Comparison of ENCODE assay signal across 11 mouse cellular contexts in the genomic region with DNA sequence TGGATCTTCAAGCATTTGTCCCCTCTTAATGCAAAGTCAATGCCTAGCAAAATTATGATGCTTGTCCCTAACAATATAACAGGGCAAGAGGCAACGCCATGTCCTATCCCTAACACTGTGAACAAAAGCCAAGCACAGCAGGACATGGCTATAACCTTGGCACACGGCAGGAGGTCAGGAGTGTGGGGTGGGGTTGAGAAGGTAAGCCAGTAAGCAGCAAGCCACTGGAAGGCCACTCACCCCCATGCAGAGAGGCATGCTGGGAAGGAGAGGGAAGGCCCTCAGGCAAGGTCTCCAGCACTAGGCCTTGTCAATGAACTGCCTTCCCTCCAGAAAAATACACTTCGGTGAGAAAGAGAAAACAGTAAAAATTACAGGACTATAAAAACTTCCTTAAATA. TPM values are rescaled to one million over a fixed set of nuclear protein-coding genes. Genes with fewer than 3 reads are reported as not detected.
DNase-seq lines count a peak whose midpoint lies in the region; ATAC-seq and TF ChIP-seq lines count a peak whose summit lies in the region.
"Had no signal": no experiment of that assay in that cellular context is flagged by ENCODE, and none has a peak within 500 bp of the region (broad histone marks: within the 10 kb centered on the region; RNA-seq: fewer than 3 reads in every experiment).

No protein-coding gene starts in this region.

- intact Hi-C loops in heart, postnatal 10 days (cut with DNase I) = loop anchor here (2.0 kb wide), 1 partner anchor 30 kb away; the partner anchor contains the start of gene Foxo3
- intact Hi-C loops in left cerebral cortex, postnatal 10 days (cut with DNase I) = no loop called here

- in situ Hi-C loops in ES-E14 (cut with MboI; ENCODE audit: low sequenced_read_pairs in 2 of 2, unreplicated experiment in 2 of 2) = no loop called here

- 0 out of 2 replicates have a peak overlapping the region, but pooled peaks have one; percentile 38 for H3K4me2 ChIP-seq in heart, embryonic 14.5 days (ENCODE audit: low read length)
- H3K4me2 ChIP-seq in limb, embryonic 11.5 days (ENCODE audit: low read depth, severe bottlenecking) = no peak overlapping the region
- H3K4me2 ChIP-seq: hindbrain, embryonic 14.5 days had no signal

- no peak overlapping the region for H3K27ac ChIP-seq in heart, embryonic 14.5 days (replicated peaks in 1 of 2; ENCODE audit: control insufficient read depth in 1 of 2, insufficient read depth in 1 of 2, low read depth in 2 of 2, low read length in 2 of 2)
- H3K27ac ChIP-seq in ES-Bruce4 (ENCODE audit: insufficient read depth, low read length) (peak overlapping the region; percentile 1; the same call in 1 of the 2 replicates), ES-E14 (ENCODE audit: insufficient read depth, low read depth, low read length, poor library complexity, severe bottlenecking) (peak overlapping the region; percentile 14; the same call in 1 of the 2 replicates)
- H3K27ac ChIP-seq in limb, embryonic 11.5 days (replicated peaks; ENCODE audit: low read depth, low read length) = no peak overlapping the region; the same call in 1 of the 2 replicates
- H3K27ac ChIP-seq: hindbrain, embryonic 14.5 days; lung, embryonic 15.5 days had no signal

- 60% methylated on average over 3 of the region's 3 CpGs for WGBS in heart, embryonic 14.5 days
- WGBS in limb, embryonic 11.5 days = 45% methylated on average over 3 of the region's 3 CpGs

- DNase-seq in heart, postnatal 10 days = no peak
- peak; percentile 67 for DNase-seq in ES-E14 (ENCODE audit: low read depth, low spot score)
- no peak for DNase-seq in limb, embryonic 11.5 days (ENCODE audit: low spot score)
- DNase-seq in left cerebral cortex, postnatal 10 days (ENCODE audit: extremely low spot score in 1 of 2, low spot score in 2 of 2) = no peak
- DNase-seq in yolk sac, embryonic 10.5 days (ENCODE audit: low spot score) = no peak

- TF ChIP-seq POLR2A in ES-Bruce4 (IDR thresholded peaks at IDR 0.05; ENCODE audit: insufficient read depth, low read length) = no peak

- no peak for TF ChIP-seq CTCF in ES-Bruce4 (IDR thresholded peaks at IDR 0.05; ENCODE audit: low read depth, low read length)

- H3K9ac ChIP-seq in heart, embryonic 14.5 days (ENCODE audit: low read length) = no peak overlapping the region
- H3K9ac ChIP-seq in ES-Bruce4 (ENCODE audit: low read depth, poor library complexity, severe bottlenecking) (no peak overlapping the region), ES-E14 (ENCODE audit: insufficient read depth, low read depth, low read length, poor library complexity, severe bottlenecking) (no peak overlapping the region)
- no peak overlapping the region for H3K9ac ChIP-seq in limb, embryonic 11.5 days (ENCODE audit: low read length)
- H3K9ac ChIP-seq: hindbrain, embryonic 14.5 days; lung, embryonic 15.5 days had no signal

- H3K9me3 ChIP-seq in heart, embryonic 14.5 days (ENCODE audit: control insufficient read depth, low read length) = no peaks in the 10 kb centered on the region
- H3K9me3 ChIP-seq in ES-Bruce4 (replicated peaks; ENCODE audit: control insufficient read depth, insufficient read depth, low read length, poor library complexity, severe bottlenecking) (no peaks in the 10 kb centered on the region), ES-E14 (ENCODE audit: control insufficient read depth, insufficient read depth, low read depth, low read length) (no peaks in the 10 kb centered on the region)
- no peaks in the 10 kb centered on the region for H3K9me3 ChIP-seq in limb, embryonic 11.5 days (ENCODE audit: control insufficient read depth, low read length)
- H3K9me3 ChIP-seq: lung, embryonic 15.5 days had no signal

- H3K4me1 ChIP-seq in heart, embryonic 14.5 days (ENCODE audit: control insufficient read depth in 2 of 2, insufficient read depth in 2 of 2, low read length in 2 of 2) = peaks cover 47 to 77% of the 10 kb centered on the region in 2 experiments
- peaks cover 4% of the 10 kb centered on the region for H3K4me1 ChIP-seq in ES-Bruce4 (ENCODE audit: control insufficient read depth, insufficient read depth, low read length)
- H3K4me1 ChIP-seq in ES-E14 (ENCODE audit: control insufficient read depth in 2 of 2, insufficient read depth in 2 of 2, low read length in 2 of 2, poor library complexity in 1 of 2) = peaks cover 6 to 20% of the 10 kb centered on the region in 2 experiments; a peak in 3 of 4 replicates
- peaks cover 40% of the 10 kb centered on the region for H3K4me1 ChIP-seq in limb, embryonic 11.5 days (ENCODE audit: control insufficient read depth, insufficient read depth, low read length)

- no peak overlapping the region for H3K4me3 ChIP-seq in heart, embryonic 14.5 days (ENCODE audit: control insufficient read depth in 1 of 2, insufficient read depth in 1 of 2, low read depth in 1 of 2, low read length in 2 of 2)
- no peak overlapping the region for H3K4me3 ChIP-seq in ES-Bruce4 (ENCODE audit: low read depth, low read length)
- H3K4me3 ChIP-seq in ES-E14 (ENCODE audit: insufficient read depth in 1 of 2, low read depth in 1 of 2, low read length in 2 of 2, poor library complexity in 1 of 2, severe bottlenecking in 1 of 2) = no peak overlapping the region
- H3K4me3 ChIP-seq in limb, embryonic 11.5 days (ENCODE audit: low read depth, low read length) = no peak overlapping the region
- H3K4me3 ChIP-seq: lung, embryonic 15.5 days; myocyte had no signal

- no peaks in the 10 kb centered on the region for H3K27me3 ChIP-seq in heart, embryonic 14.5 days (ENCODE audit: control insufficient read depth, insufficient read depth, low read length)
- no peaks in the 10 kb centered on the region for H3K27me3 ChIP-seq in ES-Bruce4 (ENCODE audit: control insufficient read depth, insufficient read depth, low read length, poor library complexity, severe bottlenecking)
- no peaks in the 10 kb centered on the region for H3K27me3 ChIP-seq in limb, embryonic 11.5 days (ENCODE audit: control insufficient read depth, insufficient read depth, low read length)
- H3K27me3 ChIP-seq: CH12.LX; lung, embryonic 15.5 days had no signal

- peak; percentile 97 for TF ChIP-seq EP300 in ES-Bruce4 (IDR thresholded peaks at IDR 0.05; ENCODE audit: insufficient read depth, low read depth, low read length)

- no peaks in the 10 kb centered on the region for H3K36me3 ChIP-seq in heart, embryonic 14.5 days (ENCODE audit: control insufficient read depth, insufficient read depth, low read length)
- H3K36me3 ChIP-seq in ES-Bruce4 (ENCODE audit: control insufficient read depth, insufficient read depth, low read length, poor library complexity, severe bottlenecking) (no peaks in the 10 kb centered on the region), ES-E14 (ENCODE audit: control insufficient read depth, insufficient read depth, low read length, poor library complexity, severe bottlenecking) (peaks cover 2% of the 10 kb centered on the region; the same call in 1 of the 2 replicates)
- no peaks in the 10 kb centered on the region for H3K36me3 ChIP-seq in limb, embryonic 11.5 days (ENCODE audit: control insufficient read depth, insufficient read depth, low read length)
- H3K36me3 ChIP-seq: lung, embryonic 15.5 days had no signal

- ATAC-seq in heart, embryonic 14.5 days (ENCODE audit: insufficient number of reproducible peaks, insufficient read depth, low FRiP score, low read depth) = 0 out of 2 replicates have a peak, but pooled peaks have one; percentile 25
- ATAC-seq in limb, embryonic 11.5 days (ENCODE audit: insufficient number of reproducible peaks, low FRiP score, low TSS enrichment, low read depth) = peak; percentile 47; the same call in 1 of the 2 replicates

TF ChIP-seq in ES-E14, 5 proteins besides CTCF, POLR2A, EP300 and RAD21:
- no peak for TF ChIP-seq CHD2 (IDR thresholded peaks at IDR 0.05; ENCODE audit: low read depth, low read length)
- no peak for TF ChIP-seq ZNF384 (IDR thresholded peaks at IDR 0.05; ENCODE audit: low read depth, low read length)
- TF ChIP-seq MAFK (IDR thresholded peaks at IDR 0.05; ENCODE audit: insufficient read depth, low read depth, low read length) = no peak

RNA-seq across cellular contexts. Expression of gene Foxo3, which starts 30.1 kb away (rescaled TPM):
- 6.3 and 7.1 TPM in 2 replicates for polyA plus RNA-seq in heart, embryonic 14.5 days (2014; fragmentation: Nextera tagmentation; extraction: Ambion mirVana)
- 10 to 100 TPM; 44.1 to 68.3 TPM for total RNA-seq in heart, postnatal 10 days (2021)
- polyA plus RNA-seq in ES-Bruce4 (2011; ENCODE audit: insufficient read depth, insufficient read length, low read depth, missing spikeins) = 42.1 and 44.9 TPM in 2 replicates
- total RNA-seq in ES-E14 (2012; rRNA removed) = 20.7 and 27.1 TPM in 2 replicates
- 6.2 and 6.9 TPM in 2 replicates for polyA plus RNA-seq in limb, embryonic 11.5 days (2014; fragmentation: Nextera tagmentation; extraction: Ambion mirVana)
- 10 to 100 TPM; 40.0 to 46.8 TPM for total RNA-seq in left cerebral cortex, postnatal 10 days (2021)

Comparison
In these comparisons a context has a peak if more than half of its experiments do, and no peak if none do; other contexts are left out.
1. H3K27ac ChIP-seq: peak in ES-Bruce4 (single experiment) and ES-E14 (single experiment); none in heart, embryonic 14.5 days (0 of 2) and limb, embryonic 11.5 days (single experiment).